Mouse (Mus musculus): Measurements from ENCODE around the gene Psd4.

DNA sequence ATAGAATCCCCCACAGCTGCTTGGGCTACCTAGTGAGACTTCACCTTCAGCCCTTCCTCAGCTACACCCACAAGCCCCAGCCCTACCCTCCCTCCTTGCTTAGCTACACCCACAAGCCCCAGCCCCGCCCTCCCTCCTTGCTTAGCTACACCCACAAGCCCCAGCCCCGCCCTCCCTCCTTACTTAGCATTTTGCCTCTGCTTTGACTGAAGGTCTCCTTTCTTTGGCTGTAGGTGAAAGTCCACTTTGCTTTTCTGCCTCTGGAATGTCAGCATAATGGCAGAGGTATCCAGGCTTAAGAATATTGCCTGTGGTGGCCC, 93.4 kb downstream of the Psd4 start:
- TF ChIP-seq CTCF (IDR thresholded peaks at IDR 0.05; ENCODE audit: low read depth), result no peak
- TF ChIP-seq EP300 (optimal IDR thresholded peaks at IDR 0.05), result no peak

Measured in stomach, postnatal 0 days (tissue).